Mouse (Mus musculus) hindbrain, embryonic 16.5 days (tissue): ENCODE results near the gene Zc3h7b. TPM values are rescaled to one million over a fixed set of nuclear protein-coding genes. Genes with fewer than 3 reads are reported as not detected.
"Not testable (repeated sequence)": the region's sequence is repeated elsewhere in the genome, so short reads cannot be mapped to it uniquely, and the experiment has no call there.

Experiments
- ATAC-seq: fragments of 200-750 bp; cut with Nextera tagmentation; 2 replicates; pipeline ENCODE4 v1.8.0; 2017; ENCODE audit warnings: moderate TSS enrichment, moderate library complexity
- H3K27ac ChIP-seq: fragments of 300-500 bp; sonication (generic); 2 replicates; pipeline ENCODE4 v1.5.1; 2014; ENCODE audit warnings: low read depth, mild to moderate bottlenecking, control low read depth, low read length, moderate library complexity
- H3K27me3 ChIP-seq: fragments of 300-500 bp; sonication (generic); replicated peaks from 2 replicates; pipeline ENCODE4 v1.6.1; 2014; ENCODE audit warnings: low read length; ENCODE audit not compliant: control insufficient read depth, insufficient read depth
- H3K36me3 ChIP-seq: fragments of 300-500 bp; sonication (generic); 2 replicates; pipeline ENCODE4 v1.6.1; 2014; ENCODE audit warnings: mild to moderate bottlenecking, low read length, moderate library complexity, mixed read lengths; ENCODE audit not compliant: control insufficient read depth, insufficient read depth
- H3K4me1 ChIP-seq: fragments of 300-500 bp; sonication (generic); 2 replicates; pipeline ENCODE4 v1.6.1; 2014; ENCODE audit warnings: low read depth, low read length; ENCODE audit not compliant: control insufficient read depth, insufficient read depth
- H3K4me2 ChIP-seq: fragments of 300-500 bp; sonication (generic); 2 replicates; pipeline ENCODE4 v1.6.1; 2014; ENCODE audit warnings: mild to moderate bottlenecking, low read length, control low read depth, moderate library complexity
- H3K4me3 ChIP-seq: fragments of 300-500 bp; sonication (generic); 2 replicates; pipeline ENCODE4 v1.5.1; 2014; ENCODE audit warnings: mild to moderate bottlenecking, low read length, control low read depth, moderate library complexity
- H3K9ac ChIP-seq: fragments of 300-500 bp; sonication (generic); 2 replicates; pipeline ENCODE4 v1.6.1; 2014; ENCODE audit warnings: low read depth, mild to moderate bottlenecking, control low read depth, low read length, moderate library complexity
- H3K9me3 ChIP-seq: fragments of 300-500 bp; sonication (generic); 2 replicates; pipeline ENCODE4 v1.6.1; 2014; ENCODE audit warnings: mild to moderate bottlenecking, low read length, moderate library complexity; ENCODE audit not compliant: control insufficient read depth
- WGBS: fragments of 180-500 bp; shearing (Covaris S2); extraction: QIAGEN DNeasy Blood & Tissue Kit; methylation state at CpG from one replicate; pipeline ENCODE4 v1.1.7; 2014; 5-methylcytosine and 5-hydroxymethylcytosine counted together
- polyA plus RNA-seq: library from polyadenylated mRNA; unstranded; fragments of >200 nt; fragmentation: Nextera tagmentation; extraction: Ambion mirVana; gene quantifications from 2 replicates; pipeline ENCODE4 v1.2.1, GENCODE M21; 2015

Gene Zc3h7b
- 39.3 and 49.6 TPM in 2 replicates for polyA plus RNA-seq

GRCm38 (mm10) chr15:81744992-81745600, at the start of gene Zc3h7b, which contains the start of gene Rangap1:
Gene Zc3h7b, plus strand, starts transcription at chr15:81745057.
Gene Rangap1, minus strand, starts transcription at chr15:81745530.
- H3K9me3 ChIP-seq, result no peaks in the 10 kb centered on the region
- peak within 1 kb of the TSS; percentile 97 for H3K4me3 ChIP-seq
- H3K36me3 ChIP-seq, result no peaks in the 10 kb centered on the region
- peak within 1 kb of the TSS; percentile 93 for H3K27ac ChIP-seq
- no peaks in the 10 kb centered on the region for H3K27me3 ChIP-seq
- ATAC-seq, result peak; percentile 81
- H3K9ac ChIP-seq, result peak within 1 kb of the TSS; percentile 95
- H3K4me2 ChIP-seq, result peak within 1 kb of the TSS; percentile 81
- H3K4me1 ChIP-seq, result peaks cover 20% of the 10 kb centered on the region
- under 1% methylated on average over 61 of the region's 65 CpGs for WGBS

GRCm38 (mm10) chr15:81697175-81697574, 47.7 kb upstream of the Zc3h7b start, which contains the start of gene Chadl:
Gene Chadl, minus strand, starts transcription at chr15:81697287.
- Histone ChIP-seq H3K27ac (peak within 1 kb of the TSS; percentile 18; the same call in 1 of the 2 replicates), H3K4me2 (no peak within 1 kb of the TSS), H3K27me3 (peaks cover 11% of the 10 kb centered on the region), H3K9me3 (no peaks in the 10 kb centered on the region), H3K4me3 (no peak within 1 kb of the TSS), H3K4me1 (peaks cover 20% of the 10 kb centered on the region), H3K9ac (no peak within 1 kb of the TSS), H3K36me3 (no peaks in the 10 kb centered on the region)
- ATAC-seq, result peak; percentile 80
- WGBS, result 58% methylated on average over 7 of the region's 7 CpGs

- Histone ChIP-seq H3K9me3 (no peaks in the 10 kb centered on the region), H3K4me2 (no peak overlapping the region), H3K9ac (no peak overlapping the region), H3K27ac (no peak overlapping the region), H3K36me3 (no peaks in the 10 kb centered on the region), H3K4me3 (no peak overlapping the region), H3K4me1 (peaks cover 16% of the 10 kb centered on the region), H3K27me3 (peaks cover 5% of the 10 kb centered on the region)
- 49% methylated on average over 3 of the region's 3 CpGs for WGBS
- no peak for ATAC-seq
Measured at GRCm38 (mm10) chr15:81697847-81698246, 47.0 kb upstream of the Zc3h7b start.

GRCm38 (mm10) chr15:81698532-81698931, 46.3 kb upstream of the Zc3h7b start:
- no peak for ATAC-seq
- Histone ChIP-seq H3K4me3 (no peak overlapping the region), H3K36me3 (no peaks in the 10 kb centered on the region), H3K9ac (no peak overlapping the region), H3K27me3 (0 out of 2 replicates have a peak, but pooled peaks cover 4% of the 10 kb centered on the region), H3K9me3 (no peaks in the 10 kb centered on the region), H3K4me2 (no peak overlapping the region), H3K27ac (no peak overlapping the region), H3K4me1 (peaks cover 11% of the 10 kb centered on the region)
- WGBS, result 70% methylated on average over 2 of the region's 2 CpGs

- no peak for ATAC-seq
- H3K9me3 ChIP-seq, result no peaks in the 10 kb centered on the region
- no peak overlapping the region for H3K4me3 ChIP-seq
- H3K4me1 ChIP-seq, result 0 out of 2 replicates have a peak, but pooled peaks cover under 1% of the 10 kb centered on the region
- H3K27ac ChIP-seq, result no peak overlapping the region
- no peak overlapping the region for H3K9ac ChIP-seq
- 73% methylated on average over 2 of the region's 2 CpGs for WGBS
- H3K27me3 ChIP-seq, result 0 out of 2 replicates have a peak, but pooled peaks cover 4% of the 10 kb centered on the region
- H3K36me3 ChIP-seq, result peaks cover 5% of the 10 kb centered on the region
- no peak overlapping the region for H3K4me2 ChIP-seq
Measured at GRCm38 (mm10) chr15:81700161-81700560, 44.7 kb upstream of the Zc3h7b start.

- no peak overlapping the region for H3K9ac ChIP-seq
- no peak overlapping the region for H3K4me3 ChIP-seq
- no peaks in the 10 kb centered on the region for H3K9me3 ChIP-seq
- H3K27ac ChIP-seq, result no peak overlapping the region
- H3K36me3 ChIP-seq, result peaks cover 9% of the 10 kb centered on the region
- no peaks in the 10 kb centered on the region for H3K4me1 ChIP-seq
- ATAC-seq, result no peak
- no peak overlapping the region for H3K4me2 ChIP-seq
- H3K27me3 ChIP-seq, result 0 out of 2 replicates have a peak, but pooled peaks cover 4% of the 10 kb centered on the region
- 84% methylated on average over 8 of the region's 8 CpGs for WGBS
Measured at GRCm38 (mm10) chr15:81700601-81701000, 44.3 kb upstream of the Zc3h7b start.

- peaks cover 12% of the 10 kb centered on the region for H3K36me3 ChIP-seq
- H3K9ac ChIP-seq, H3K4me3 ChIP-seq, ATAC-seq, H3K27ac ChIP-seq, H3K4me2 ChIP-seq, H3K27me3 ChIP-seq, H3K4me1 ChIP-seq, H3K9me3 ChIP-seq: not testable (repeated sequence)
- 76% methylated on average over 4 of the region's 4 CpGs for WGBS
Measured at GRCm38 (mm10) chr15:81701350-81701749, 43.5 kb upstream of the Zc3h7b start.

- H3K4me3 ChIP-seq, result no peak overlapping the region
- H3K4me2 ChIP-seq, result no peak overlapping the region
- no peaks in the 10 kb centered on the region for H3K9me3 ChIP-seq
- ATAC-seq, result no peak
- H3K27me3 ChIP-seq, result no peaks in the 10 kb centered on the region
- WGBS, result 89% methylated on average over 13 of the region's 13 CpGs
- H3K4me1 ChIP-seq, result no peaks in the 10 kb centered on the region
- no peak overlapping the region for H3K27ac ChIP-seq
- no peak overlapping the region for H3K9ac ChIP-seq
- H3K36me3 ChIP-seq, result peaks cover 13% of the 10 kb centered on the region
Measured at GRCm38 (mm10) chr15:81702306-81703093, 42.4 kb upstream of the Zc3h7b start.

- WGBS, result 83% methylated on average over 3 of the region's 3 CpGs
- Histone ChIP-seq H3K4me1 (no peaks in the 10 kb centered on the region), H3K4me2 (no peak overlapping the region), H3K27ac (no peak overlapping the region), H3K9ac (no peak overlapping the region), H3K36me3 (peaks cover 17% of the 10 kb centered on the region), H3K27me3 (no peaks in the 10 kb centered on the region), H3K9me3 (no peaks in the 10 kb centered on the region), H3K4me3 (no peak overlapping the region)
- ATAC-seq, result no peak
Measured at GRCm38 (mm10) chr15:81703094-81703489, 41.8 kb upstream of the Zc3h7b start.
